Mouse (Mus musculus): ENCODE data around the gene Gm38655. TPM values are rescaled to one million over a fixed set of nuclear protein-coding genes. Genes with fewer than 3 reads are reported as not detected.
"Not testable (repeated sequence)": the region's sequence is repeated elsewhere in the genome, so short reads cannot be mapped to it uniquely, and the experiment has no call there.

The Gm38655 gene
- 0.11 TPM in 1 of 2 replicates, not detected in the other for polyA plus RNA-seq (2012; rRNA removed)

GRCm38 (mm10) chr17:25175411-25175810 is at the start of gene Gm38655:
Gene Gm38655 (minus strand): TSS chr17:25175471.
- Histone ChIP-seq H3K4me1 (ENCODE audit: control insufficient read depth, insufficient read depth, low read length) (no peaks in the 10 kb centered on the region), H3K4me3 (ENCODE audit: insufficient read depth, low read depth, low read length) (no peak within 1 kb of the TSS), H3K27ac (ENCODE audit: insufficient read depth, low read depth, low read length) (no peak within 1 kb of the TSS), H3K36me3 (ENCODE audit: control insufficient read depth, insufficient read depth, low read length) (no peaks in the 10 kb centered on the region), H3K27me3 (replicated peaks; ENCODE audit: control insufficient read depth, insufficient read depth, low read length) (no peaks in the 10 kb centered on the region)
- TF ChIP-seq POLR2A (IDR thresholded peaks at IDR 0.05; ENCODE audit: low read depth, low read length) (no peak), CTCF (conservative IDR thresholded peaks at IDR 0.05; ENCODE audit: insufficient read depth, insufficient read length, low read depth, low read length) (no peak)
- DNase-seq: no peak
- WGBS: 66% methylated on average over 9 of the region's 9 CpGs

- Histone ChIP-seq H3K4me3 (ENCODE audit: insufficient read depth, low read depth, low read length) (no peak overlapping the region), H3K4me1 (ENCODE audit: control insufficient read depth, insufficient read depth, low read length) (peaks cover 37% of the 10 kb centered on the region), H3K27ac (ENCODE audit: insufficient read depth, low read depth, low read length) (no peak overlapping the region; the same call in 1 of the 2 replicates), H3K27me3 (replicated peaks; ENCODE audit: control insufficient read depth, insufficient read depth, low read length) (no peaks in the 10 kb centered on the region), H3K36me3 (ENCODE audit: control insufficient read depth, insufficient read depth, low read length) (no peaks in the 10 kb centered on the region)
- DNase-seq: peak; percentile 39
- WGBS: 64% methylated on average over 7 of the region's 7 CpGs
- TF ChIP-seq CTCF (conservative IDR thresholded peaks at IDR 0.05; ENCODE audit: insufficient read depth, insufficient read length, low read depth, low read length): no peak
- no peak for TF ChIP-seq POLR2A (IDR thresholded peaks at IDR 0.05; ENCODE audit: low read depth, low read length)
Observed at GRCm38 (mm10) chr17:25224586-25225222, 49.4 kb upstream of the Gm38655 start.

- TF ChIP-seq CTCF (conservative IDR thresholded peaks at IDR 0.05; ENCODE audit: insufficient read depth, insufficient read length, low read depth, low read length) (no peak), POLR2A (IDR thresholded peaks at IDR 0.05; ENCODE audit: low read depth, low read length) (no peak)
- peak overlapping the region; percentile 30 for H3K4me3 ChIP-seq (ENCODE audit: insufficient read depth, low read depth, low read length)
- H3K27me3 ChIP-seq (replicated peaks; ENCODE audit: control insufficient read depth, insufficient read depth, low read length): no peaks in the 10 kb centered on the region
- DNase-seq: peak; percentile 36
- H3K4me1 ChIP-seq (ENCODE audit: control insufficient read depth, insufficient read depth, low read length): peaks cover 37% of the 10 kb centered on the region
- H3K27ac ChIP-seq (ENCODE audit: insufficient read depth, low read depth, low read length): peak overlapping the region; percentile 59
- 27% methylated on average over 6 of the region's 6 CpGs for WGBS
- H3K36me3 ChIP-seq (ENCODE audit: control insufficient read depth, insufficient read depth, low read length): no peaks in the 10 kb centered on the region
Observed at GRCm38 (mm10) chr17:25222951-25223601, 47.8 kb upstream of the Gm38655 start.

- 20% methylated on average over 17 of the region's 28 CpGs for WGBS
- Histone ChIP-seq H3K4me1 (ENCODE audit: control insufficient read depth, insufficient read depth, low read length) (peaks cover 33% of the 10 kb centered on the region), H3K27ac (ENCODE audit: insufficient read depth, low read depth, low read length) (peak overlapping the region; percentile 59; the same call in 1 of the 2 replicates), H3K4me3 (ENCODE audit: insufficient read depth, low read depth, low read length) (peak overlapping the region; percentile 30)
- DNase-seq; H3K36me3 ChIP-seq (ENCODE audit: control insufficient read depth, insufficient read depth, low read length); H3K27me3 ChIP-seq (replicated peaks; ENCODE audit: control insufficient read depth, insufficient read depth, low read length): not testable (repeated sequence)
Observed at GRCm38 (mm10) chr17:25222504-25222940, 47.3 kb upstream of the Gm38655 start.

- peak; percentile 88 for DNase-seq
- no peak for TF ChIP-seq POLR2A (IDR thresholded peaks at IDR 0.05; ENCODE audit: low read depth, low read length)
- Histone ChIP-seq H3K4me1 (ENCODE audit: control insufficient read depth, insufficient read depth, low read length) (peaks cover 29% of the 10 kb centered on the region), H3K4me3 (ENCODE audit: insufficient read depth, low read depth, low read length) (peak overlapping the region; percentile 38), H3K27ac (ENCODE audit: insufficient read depth, low read depth, low read length) (peak overlapping the region; percentile 51), H3K27me3 (replicated peaks; ENCODE audit: control insufficient read depth, insufficient read depth, low read length) (no peaks in the 10 kb centered on the region), H3K36me3 (ENCODE audit: control insufficient read depth, insufficient read depth, low read length) (no peaks in the 10 kb centered on the region)
- 3% methylated on average over 19 of the region's 30 CpGs for WGBS
Observed at GRCm38 (mm10) chr17:25221821-25222503, 46.7 kb upstream of the Gm38655 start.

GRCm38 (mm10) chr17:25220746-25221145 is 45.5 kb upstream of the Gm38655 start:
- Histone ChIP-seq H3K27me3 (replicated peaks; ENCODE audit: control insufficient read depth, insufficient read depth, low read length) (no peaks in the 10 kb centered on the region), H3K27ac (ENCODE audit: insufficient read depth, low read depth, low read length) (peak overlapping the region; percentile 51; the same call in 1 of the 2 replicates), H3K4me1 (ENCODE audit: control insufficient read depth, insufficient read depth, low read length) (peaks cover 29% of the 10 kb centered on the region), H3K4me3 (ENCODE audit: insufficient read depth, low read depth, low read length) (no peak overlapping the region), H3K36me3 (ENCODE audit: control insufficient read depth, insufficient read depth, low read length) (no peaks in the 10 kb centered on the region)
- TF ChIP-seq POLR2A (IDR thresholded peaks at IDR 0.05; ENCODE audit: low read depth, low read length) (no peak), CTCF (conservative IDR thresholded peaks at IDR 0.05; ENCODE audit: insufficient read depth, insufficient read length, low read depth, low read length) (no peak)
- DNase-seq: peak; percentile 66
- 34% methylated on average over 1 of the region's 1 CpGs for WGBS
